Mouse (Mus musculus): ENCODE measurements around the gene Syt5.
"Not testable (repeated sequence)": the region's sequence is repeated elsewhere in the genome, so short reads cannot be mapped to it uniquely, and the experiment has no call there.

The Syt5 gene

GRCm38 (mm10) chr7:4524212-4524922, 23.0 kb downstream of the Syt5 start, which contains the start of gene Tnni3:
Tnni3 (minus strand) TSS chr7:4524229.
- in situ Hi-C loops (cut with MboI; ENCODE audit: low pct_unique_long_range_greater_than_20kb in 1 of 2, low sequenced_read_pairs in 2 of 2, unreplicated experiment in 1 of 2) = not testable (repeated sequence)

GRCm38 (mm10) chr7:4523205-4524130, 23.9 kb downstream of the Syt5 start:
- in situ Hi-C loops (cut with MboI; ENCODE audit: low pct_unique_long_range_greater_than_20kb in 1 of 2, low sequenced_read_pairs in 2 of 2, unreplicated experiment in 1 of 2) = no loop called here

- in situ Hi-C loops (cut with MboI; ENCODE audit: low pct_unique_long_range_greater_than_20kb in 1 of 2, low sequenced_read_pairs in 2 of 2, unreplicated experiment in 1 of 2) = no loop called here
Observed at GRCm38 (mm10) chr7:4522292-4522691, 25.0 kb downstream of the Syt5 start.

- in situ Hi-C loops (cut with MboI; ENCODE audit: low pct_unique_long_range_greater_than_20kb in 1 of 2, low sequenced_read_pairs in 2 of 2, unreplicated experiment in 1 of 2) = no loop called here
Observed at GRCm38 (mm10) chr7:4521231-4522003, 25.9 kb downstream of the Syt5 start.

GRCm38 (mm10) chr7:4518487-4518886, 28.9 kb downstream of the Syt5 start:
- in situ Hi-C loops (cut with MboI; ENCODE audit: low pct_unique_long_range_greater_than_20kb in 1 of 2, low sequenced_read_pairs in 2 of 2, unreplicated experiment in 1 of 2) = loop anchor here in 1 of 2 experiments (10.0 kb wide), 1 partner anchor 394 kb away; no protein-coding TSS in a partner anchor

- in situ Hi-C loops (cut with MboI; ENCODE audit: low pct_unique_long_range_greater_than_20kb in 1 of 2, low sequenced_read_pairs in 2 of 2, unreplicated experiment in 1 of 2) = loop anchor here in 1 of 2 experiments (10.0 kb wide), 1 partner anchor 392 kb away; no protein-coding TSS in a partner anchor
Observed at GRCm38 (mm10) chr7:4516332-4517050, 30.9 kb downstream of the Syt5 start, which contains the start of gene Tnnt1. Tnnt1 (minus strand) TSS chr7:4516382.

GRCm38 (mm10) chr7:4515853-4516252, 31.5 kb downstream of the Syt5 start:
- in situ Hi-C loops (cut with MboI; ENCODE audit: low pct_unique_long_range_greater_than_20kb in 1 of 2, low sequenced_read_pairs in 2 of 2, unreplicated experiment in 1 of 2) = loop anchor here in 1 of 2 experiments (10.0 kb wide), 1 partner anchor 391 kb away; no protein-coding TSS in a partner anchor

GRCm38 (mm10) chr7:4513829-4514712, 33.3 kb downstream of the Syt5 start:
- in situ Hi-C loops (cut with MboI; ENCODE audit: low pct_unique_long_range_greater_than_20kb in 1 of 2, low sequenced_read_pairs in 2 of 2, unreplicated experiment in 1 of 2) = loop anchor here in 1 of 2 experiments (10.0 kb wide), 1 partner anchor 389 kb away; no protein-coding TSS in a partner anchor

- in situ Hi-C loops (cut with MboI; ENCODE audit: low pct_unique_long_range_greater_than_20kb in 1 of 2, low sequenced_read_pairs in 2 of 2, unreplicated experiment in 1 of 2) = loop anchor here in 1 of 2 experiments (10.0 kb wide), 1 partner anchor 388 kb away; no protein-coding TSS in a partner anchor
Observed at GRCm38 (mm10) chr7:4513236-4513635, 34.1 kb downstream of the Syt5 start.

- in situ Hi-C loops (cut with MboI; ENCODE audit: low pct_unique_long_range_greater_than_20kb in 1 of 2, low sequenced_read_pairs in 2 of 2, unreplicated experiment in 1 of 2) = loop anchor here in 1 of 2 experiments (10.0 kb wide), 1 partner anchor 387 kb away; no protein-coding TSS in a partner anchor
Observed at GRCm38 (mm10) chr7:4511489-4512224, 35.7 kb downstream of the Syt5 start.

- in situ Hi-C loops (cut with MboI; ENCODE audit: low pct_unique_long_range_greater_than_20kb in 1 of 2, low sequenced_read_pairs in 2 of 2, unreplicated experiment in 1 of 2) = loop anchor here in 1 of 2 experiments (10.0 kb wide), 1 partner anchor 385 kb away; no protein-coding TSS in a partner anchor
Observed at GRCm38 (mm10) chr7:4509863-4510608, 37.3 kb downstream of the Syt5 start.

- in situ Hi-C loops (cut with MboI; ENCODE audit: low pct_unique_long_range_greater_than_20kb in 1 of 2, low sequenced_read_pairs in 2 of 2, unreplicated experiment in 1 of 2) = no loop called here
Observed at GRCm38 (mm10) chr7:4508739-4509116, 38.6 kb downstream of the Syt5 start.

GRCm38 (mm10) chr7:4508062-4508738, 39.1 kb downstream of the Syt5 start:
- in situ Hi-C loops (cut with MboI; ENCODE audit: low pct_unique_long_range_greater_than_20kb in 1 of 2, low sequenced_read_pairs in 2 of 2, unreplicated experiment in 1 of 2) = no loop called here

- in situ Hi-C loops (cut with MboI; ENCODE audit: low pct_unique_long_range_greater_than_20kb in 1 of 2, low sequenced_read_pairs in 2 of 2, unreplicated experiment in 1 of 2) = no loop called here
Observed at GRCm38 (mm10) chr7:4507220-4507619, 40.1 kb downstream of the Syt5 start.
